Mouse (Mus musculus) stomach, embryonic 15.5 days (tissue): ENCODE data around the gene Vps35l. TPM values are rescaled to one million over a fixed set of nuclear protein-coding genes. Genes with fewer than 3 reads are reported as not detected.
A peak's percentile ranks its signal among the peaks of the same experiment; 100 is the strongest.

Experiments used
- ATAC-seq: fragments of 200-750 bp; cut with Nextera tagmentation; 2 replicates; pipeline ENCODE4 v1.8.0; 2017; ENCODE audit warnings: low read depth, moderate number of reproducible peaks, moderate TSS enrichment; ENCODE audit not compliant: insufficient read depth, low FRiP score
- H3K27ac ChIP-seq: fragments of 300-500 bp; sonication (generic); 2 replicates; pipeline ENCODE4 v1.5.1; 2015; ENCODE audit warnings: mild to moderate bottlenecking, inconsistent platforms
- H3K27me3 ChIP-seq: fragments of 300-500 bp; sonication (generic); replicated peaks from 2 replicates; pipeline ENCODE4 v1.6.1; 2015; ENCODE audit warnings: inconsistent platforms
- H3K36me3 ChIP-seq: fragments of 300-500 bp; sonication (generic); 2 replicates; pipeline ENCODE4 v1.6.1; 2015; ENCODE audit warnings: inconsistent platforms
- H3K4me1 ChIP-seq: fragments of 300-500 bp; sonication (generic); 2 replicates; pipeline ENCODE4 v1.6.1; 2015; ENCODE audit warnings: inconsistent platforms
- H3K4me2 ChIP-seq: fragments of 300-500 bp; sonication (generic); 2 replicates; pipeline ENCODE4 v1.6.1; 2015; ENCODE audit warnings: mild to moderate bottlenecking, inconsistent platforms
- H3K4me3 ChIP-seq: fragments of 300-500 bp; sonication (generic); replicated peaks from 2 replicates; pipeline ENCODE4 v1.5.1; 2015; ENCODE audit warnings: inconsistent platforms
- H3K9ac ChIP-seq: fragments of 300-500 bp; sonication (generic); 2 replicates; pipeline ENCODE4 v1.6.1; 2015; ENCODE audit warnings: inconsistent platforms
- H3K9me3 ChIP-seq: fragments of 300-500 bp; sonication (generic); 2 replicates; pipeline ENCODE4 v1.6.1; 2016; ENCODE audit warnings: inconsistent platforms
- WGBS: fragments of 180-500 bp; shearing (Covaris S2); methylation state at CpG from one replicate; pipeline ENCODE4 v1.1.7; 2015; 5-methylcytosine and 5-hydroxymethylcytosine counted together
- polyA plus RNA-seq: library from polyadenylated mRNA; unstranded; fragments of >200 nt; fragmentation: Nextera tagmentation; extraction: Ambion mirVana; gene quantifications from 2 replicates; pipeline ENCODE4 v1.2.1, GENCODE M21; 2015

The Vps35l gene
- polyA plus RNA-seq, result 52.7 and 64.5 TPM in 2 replicates

DNA sequence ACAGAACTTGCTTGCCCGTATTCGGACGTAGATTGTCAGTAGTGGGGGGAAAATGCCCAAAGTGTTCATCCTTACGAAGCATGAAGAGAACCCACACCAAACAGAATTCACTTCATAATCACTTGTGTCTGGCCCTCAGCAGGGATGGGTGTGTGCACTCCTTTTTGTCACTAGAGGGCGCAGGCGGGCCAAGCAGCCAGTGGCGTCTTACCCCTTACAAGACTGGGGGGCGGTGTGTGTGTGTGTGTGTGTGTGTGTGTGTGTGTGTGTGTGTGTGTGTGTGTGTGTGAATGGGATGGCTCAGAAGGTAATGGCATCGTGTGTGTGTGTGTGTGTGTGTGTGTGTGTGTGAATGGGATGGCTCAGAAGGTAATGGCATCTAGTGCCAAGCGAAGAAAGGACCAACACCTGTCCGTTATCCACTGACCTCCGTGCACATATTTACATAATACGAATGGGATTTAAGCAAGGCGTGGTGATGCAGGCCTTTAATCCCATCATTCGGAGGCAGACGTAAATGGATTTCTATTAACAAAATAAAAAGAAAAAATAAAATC is at the start of gene Vps35l:
Gene Vps35l, plus strand, starts transcription at position 252 of the 557 bp plus-strand sequence.
- peak within 1 kb of the TSS; percentile 65; the same call in 1 of the 2 replicates for H3K27ac ChIP-seq
- 4% methylated on average over 15 of the region's 16 CpGs for WGBS

DNA sequence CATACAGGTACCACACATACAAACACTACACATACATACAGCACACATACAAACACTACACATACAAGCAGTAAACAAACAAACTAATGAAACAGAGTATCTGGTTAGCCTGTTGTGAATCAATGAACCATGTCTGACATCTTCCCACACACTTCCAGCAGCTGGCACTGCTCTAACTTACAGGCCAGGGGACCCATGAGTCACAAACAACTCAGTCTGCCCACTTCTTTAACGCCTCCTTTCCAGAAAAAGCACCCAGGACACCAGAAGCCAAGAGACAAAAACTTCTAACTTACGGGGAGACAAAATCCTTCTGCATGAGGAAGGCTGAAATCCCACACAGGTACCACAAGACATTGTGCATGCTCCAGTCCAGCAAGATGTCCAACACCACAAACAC is 48.7 kb upstream of the Vps35l start:
- Histone ChIP-seq H3K9me3 (no peaks in the 10 kb centered on the region), H3K27me3 (no peaks in the 10 kb centered on the region), H3K4me2 (no peak overlapping the region), H3K4me3 (no peak overlapping the region), H3K4me1 (no peaks in the 10 kb centered on the region), H3K27ac (no peak overlapping the region), H3K36me3 (peaks cover 38% of the 10 kb centered on the region), H3K9ac (no peak overlapping the region)
- 97% methylated on average over 2 of the region's 2 CpGs for WGBS
- no peak for ATAC-seq

More for the DNA sequence above, at the start of gene Vps35l:
- no peaks in the 10 kb centered on the region for H3K27me3 ChIP-seq
- H3K4me3 ChIP-seq, result peak within 1 kb of the TSS; percentile 66
- H3K9me3 ChIP-seq, result no peaks in the 10 kb centered on the region
- ATAC-seq, result peak; percentile 82
- H3K36me3 ChIP-seq, result 0 out of 2 replicates have a peak, but pooled peaks cover 4% of the 10 kb centered on the region
- peak within 1 kb of the TSS; percentile 64 for H3K4me2 ChIP-seq
- peak within 1 kb of the TSS; percentile 38; the same call in 1 of the 2 replicates for H3K9ac ChIP-seq
- peaks cover 9% of the 10 kb centered on the region; the same call in 1 of the 2 replicates for H3K4me1 ChIP-seq

DNA sequence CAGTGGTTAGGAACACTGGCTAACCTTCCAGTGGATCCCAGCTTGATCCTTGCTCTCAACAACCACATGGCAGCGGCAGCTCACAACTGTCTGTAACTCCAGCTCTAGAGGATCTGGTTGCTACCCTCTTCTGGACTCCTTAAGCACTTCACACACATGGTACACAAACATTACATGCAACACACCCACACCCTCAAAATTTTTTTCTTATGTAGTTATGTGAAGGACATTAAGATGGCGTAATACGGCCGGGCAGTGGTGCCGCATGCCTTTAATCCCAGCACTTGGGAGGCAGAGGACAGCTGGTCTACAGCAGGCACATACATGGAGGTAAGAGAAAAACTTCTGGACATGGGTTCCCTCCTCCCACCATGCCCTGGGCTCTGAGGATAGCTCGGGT is 43.9 kb upstream of the Vps35l start:
- 92% methylated on average over 6 of the region's 6 CpGs for WGBS
- peaks cover 25% of the 10 kb centered on the region; the same call in 1 of the 2 replicates for H3K36me3 ChIP-seq
- no peak for ATAC-seq

DNA sequence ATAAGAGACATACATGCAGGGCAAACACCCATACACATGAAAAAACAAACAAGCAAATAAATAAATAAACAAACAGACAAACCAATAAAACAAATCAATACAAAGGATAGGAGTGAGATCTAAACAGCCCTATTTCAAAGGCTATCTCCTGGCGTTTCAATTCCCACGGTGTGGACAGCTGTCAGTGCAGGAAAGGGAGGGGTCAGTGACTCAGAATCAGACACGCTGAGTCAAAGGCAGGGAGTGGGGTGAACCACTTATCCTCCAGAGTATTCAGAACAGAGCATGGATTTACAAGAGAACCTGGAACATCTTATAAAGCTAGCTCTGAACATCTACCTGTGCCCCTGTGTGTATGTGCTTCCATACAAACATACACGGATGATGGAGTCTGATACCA is 42.9 kb upstream of the Vps35l start:
- H3K9me3 ChIP-seq, result no peaks in the 10 kb centered on the region
- 73% methylated on average over 4 of the region's 4 CpGs for WGBS
- H3K36me3 ChIP-seq, result peaks cover 25% of the 10 kb centered on the region; the same call in 1 of the 2 replicates
- no peak overlapping the region for H3K27ac ChIP-seq
- no peak overlapping the region for H3K4me3 ChIP-seq
- no peaks in the 10 kb centered on the region for H3K4me1 ChIP-seq
- no peak overlapping the region for H3K4me2 ChIP-seq
- no peaks in the 10 kb centered on the region for H3K27me3 ChIP-seq
- no peak for ATAC-seq
- H3K9ac ChIP-seq, result no peak overlapping the region

More for the DNA sequence above, 43.9 kb upstream of the Vps35l start:
- no peak overlapping the region for H3K9ac ChIP-seq
- H3K27ac ChIP-seq, result no peak overlapping the region
- no peak overlapping the region for H3K4me3 ChIP-seq
- no peaks in the 10 kb centered on the region for H3K4me1 ChIP-seq
- no peak overlapping the region for H3K4me2 ChIP-seq
- no peaks in the 10 kb centered on the region for H3K27me3 ChIP-seq
- no peaks in the 10 kb centered on the region for H3K9me3 ChIP-seq

DNA sequence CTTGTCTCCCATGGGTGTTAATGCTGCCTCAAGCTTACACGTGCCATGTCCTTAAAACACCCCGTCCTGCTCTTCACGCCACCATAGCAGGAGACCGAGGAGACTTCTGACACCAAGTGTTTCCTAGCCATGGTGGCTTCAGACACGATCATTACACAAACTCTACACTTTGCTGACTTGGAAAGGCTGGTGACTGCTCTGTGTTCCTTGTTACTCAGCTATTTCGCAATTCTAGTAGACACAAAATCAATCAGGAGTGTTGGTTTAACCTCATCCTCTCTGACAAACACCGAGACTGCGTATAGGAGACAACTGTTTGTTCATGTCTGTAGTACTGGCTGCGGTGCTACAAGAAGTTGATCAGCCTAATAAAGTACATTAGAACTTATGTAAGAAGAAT is 41.1 kb upstream of the Vps35l start:
- H3K4me2 ChIP-seq, result no peak overlapping the region
- WGBS, result 75% methylated on average over 9 of the region's 9 CpGs
- no peak overlapping the region for H3K9ac ChIP-seq
- no peak overlapping the region for H3K4me3 ChIP-seq
- H3K27me3 ChIP-seq, result no peaks in the 10 kb centered on the region
- H3K27ac ChIP-seq, result no peak overlapping the region
- H3K36me3 ChIP-seq, result peaks cover 22% of the 10 kb centered on the region; the same call in 1 of the 2 replicates
- ATAC-seq, result no peak
- 0 out of 2 replicates have a peak, but pooled peaks cover 6% of the 10 kb centered on the region for H3K4me1 ChIP-seq
- H3K9me3 ChIP-seq, result no peaks in the 10 kb centered on the region

DNA sequence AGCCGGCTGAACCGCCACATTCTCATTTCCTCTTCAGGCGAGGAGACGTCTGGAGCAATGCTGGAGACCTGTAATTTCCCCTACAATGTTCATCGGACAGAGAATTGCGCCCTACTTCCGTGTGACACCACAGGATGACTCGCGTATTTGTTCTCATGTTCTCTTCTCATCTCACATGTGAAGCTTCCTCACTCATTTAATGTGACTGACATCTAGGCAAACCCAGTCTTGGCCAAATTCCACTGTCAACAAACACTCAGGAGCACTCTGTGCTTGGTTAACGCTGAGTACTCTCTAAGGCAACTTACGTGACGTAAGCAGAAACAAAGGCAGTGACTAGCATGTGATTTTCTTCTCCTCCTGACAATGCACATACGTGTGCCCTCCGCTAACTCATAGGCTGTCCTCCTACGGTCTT is 36.9 kb upstream of the Vps35l start:
- Histone ChIP-seq H3K4me2 (peak overlapping the region; percentile 76), H3K4me1 (peaks cover 16% of the 10 kb centered on the region; the same call in 1 of the 2 replicates), H3K36me3 (no peaks in the 10 kb centered on the region), H3K9me3 (no peaks in the 10 kb centered on the region), H3K27me3 (no peaks in the 10 kb centered on the region), H3K4me3 (no peak overlapping the region), H3K27ac (no peak overlapping the region), H3K9ac (no peak overlapping the region)
- WGBS, result 82% methylated on average over 15 of the region's 15 CpGs
- ATAC-seq, result no peak

DNA sequence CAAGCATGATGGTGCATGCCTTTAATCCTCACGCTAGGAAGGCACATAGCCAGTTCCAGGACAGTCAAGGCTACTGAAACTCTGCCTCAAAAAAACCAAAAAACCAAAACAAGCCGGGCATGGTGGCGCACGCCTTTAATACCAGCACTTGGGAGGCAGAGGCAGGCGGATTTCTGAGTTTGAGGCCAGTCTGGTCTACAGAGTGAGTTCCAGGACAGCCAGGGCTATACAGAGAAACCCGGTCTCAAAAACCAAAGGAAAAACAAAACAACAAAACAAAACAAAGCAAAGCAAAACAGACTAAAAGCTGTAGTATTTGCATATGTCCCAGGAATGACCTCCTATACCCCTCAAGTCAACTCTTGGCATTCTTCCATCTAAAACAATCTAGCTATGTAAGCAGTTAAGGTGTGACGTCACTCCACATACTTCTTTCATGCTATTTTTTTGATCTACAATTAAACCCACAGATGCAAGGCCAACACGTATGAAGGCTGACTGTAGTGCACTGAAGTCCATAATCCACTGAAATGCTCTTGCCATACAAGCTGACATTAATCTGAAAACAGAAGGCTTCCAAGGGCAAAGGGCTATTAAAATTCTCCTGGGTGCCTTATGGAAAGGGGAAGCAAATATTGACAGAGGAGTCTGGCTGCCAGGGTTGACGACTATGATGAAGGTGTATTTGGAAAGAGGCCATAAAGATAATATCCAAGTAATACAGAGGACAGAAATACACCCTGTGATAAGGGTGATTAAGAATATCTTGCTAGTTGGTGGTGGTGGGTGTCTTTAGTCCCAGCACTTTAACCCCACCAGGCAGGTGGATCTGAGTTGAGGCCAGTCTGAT is 35.8 kb upstream of the Vps35l start:
- H3K9me3 ChIP-seq, result no peaks in the 10 kb centered on the region
- H3K36me3 ChIP-seq, result no peaks in the 10 kb centered on the region
- 0 out of 2 replicates have a peak overlapping the region, but pooled peaks have one; percentile 86 for H3K27ac ChIP-seq
- H3K9ac ChIP-seq, result no peak overlapping the region; the same call in 1 of the 2 replicates
- peak; percentile 29; the same call in 1 of the 2 replicates for ATAC-seq
- H3K4me2 ChIP-seq, result peak overlapping the region; percentile 76
- peaks cover 16% of the 10 kb centered on the region; the same call in 1 of the 2 replicates for H3K4me1 ChIP-seq
- peak overlapping the region; percentile 82 for H3K4me3 ChIP-seq
- 74% methylated on average over 9 of the region's 9 CpGs for WGBS
- H3K27me3 ChIP-seq, result no peaks in the 10 kb centered on the region

DNA sequence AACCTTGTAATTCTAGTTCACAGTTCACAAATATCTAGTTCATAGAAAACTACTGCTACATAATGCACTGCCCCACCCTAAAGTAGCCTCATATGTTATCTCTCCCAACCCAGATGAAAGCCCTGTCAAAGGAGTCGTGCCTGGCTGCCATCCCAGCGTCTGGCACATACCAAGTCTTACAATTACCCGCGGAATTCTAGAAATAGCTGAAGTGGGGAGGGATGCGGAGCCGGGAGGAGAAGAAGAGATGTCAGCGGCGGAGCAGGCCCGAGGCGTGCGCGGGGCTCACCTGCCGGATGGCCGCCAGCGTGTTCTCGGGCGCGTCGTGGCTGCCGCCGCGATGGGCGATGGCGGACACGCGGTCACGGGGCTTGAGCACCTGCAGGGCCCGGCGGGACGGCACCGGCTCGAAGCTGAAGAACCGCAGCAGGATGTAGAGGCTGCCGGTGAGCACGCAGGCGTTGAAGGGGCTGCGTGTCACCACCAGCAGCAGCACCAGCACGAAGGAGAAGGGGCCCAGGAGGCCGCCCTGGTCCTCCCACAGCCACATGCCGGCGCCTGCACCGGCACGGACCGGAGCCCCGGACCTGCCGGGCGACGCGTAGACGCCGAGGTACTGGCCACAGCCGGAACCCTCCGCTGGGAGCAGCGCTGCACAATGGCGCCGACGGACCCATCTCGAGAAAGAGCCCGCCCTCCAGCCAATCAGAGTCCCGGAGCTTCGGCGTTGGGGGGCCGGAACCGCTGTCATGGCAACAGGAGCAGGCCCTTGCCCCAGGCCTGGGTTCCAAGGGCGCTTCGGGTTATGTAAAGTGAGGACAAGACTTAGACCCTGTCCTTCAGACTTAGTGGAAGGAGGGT is 34.7 kb upstream of the Vps35l start, which contains the start of gene Gde1:
Gene Gde1, minus strand, starts transcription at position 678 of the 861 bp plus-strand sequence.
- Histone ChIP-seq H3K27me3 (no peaks in the 10 kb centered on the region), H3K36me3 (no peaks in the 10 kb centered on the region), H3K4me1 (peaks cover 16% of the 10 kb centered on the region; the same call in 1 of the 2 replicates), H3K27ac (peak within 1 kb of the TSS; percentile 86), H3K9me3 (no peaks in the 10 kb centered on the region), H3K9ac (peak within 1 kb of the TSS; percentile 84), H3K4me3 (peak within 1 kb of the TSS; percentile 82), H3K4me2 (peak within 1 kb of the TSS; percentile 76)
- WGBS, result under 1% methylated on average over 66 of the region's 66 CpGs
- peak; percentile 86 for ATAC-seq

DNA sequence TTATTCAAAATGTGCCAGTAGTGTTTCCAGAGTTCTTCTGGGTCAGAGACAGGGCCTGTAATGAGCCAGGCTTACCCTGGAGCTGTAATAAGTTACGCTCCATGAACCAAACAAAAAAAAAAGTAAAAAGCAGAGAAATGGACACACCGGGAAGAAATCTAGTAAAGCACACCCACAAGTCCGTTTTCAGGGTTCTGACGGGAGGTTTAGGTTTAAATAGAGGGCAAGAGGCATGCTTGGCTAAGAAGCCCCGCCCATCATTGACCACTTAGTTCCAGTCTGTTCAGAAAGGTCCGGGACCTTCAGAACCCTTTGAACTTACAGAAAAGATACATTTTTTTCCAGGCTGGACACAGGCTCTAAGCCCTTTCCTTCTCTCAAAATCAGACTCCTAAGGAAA is 34.0 kb upstream of the Vps35l start:
- 0 out of 2 replicates have a peak overlapping the region, but pooled peaks have one; percentile 86 for H3K27ac ChIP-seq
- no peak overlapping the region for H3K9ac ChIP-seq
- peak overlapping the region; percentile 82 for H3K4me3 ChIP-seq

DNA sequence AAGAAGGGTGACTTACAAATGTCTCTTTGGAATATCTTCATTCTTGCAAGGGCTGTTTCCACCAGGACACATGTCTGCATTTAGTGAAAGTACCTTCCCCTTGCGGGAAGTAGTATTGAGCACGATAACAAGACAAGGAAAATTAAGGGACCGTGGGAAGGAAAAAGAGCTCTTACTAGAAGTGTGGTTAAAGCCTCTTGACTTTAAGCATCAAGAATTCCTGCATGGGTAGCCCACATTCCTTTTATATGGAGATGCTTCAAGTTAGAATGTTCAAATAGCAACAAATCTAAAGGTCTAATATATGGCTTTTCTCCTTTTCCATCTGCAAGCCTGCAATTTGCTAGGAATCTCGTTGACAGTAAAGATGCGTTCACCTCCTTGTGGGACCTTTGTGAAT is 33.5 kb upstream of the Vps35l start:
- Histone ChIP-seq H3K9ac (no peak overlapping the region), H3K4me1 (peaks cover 16% of the 10 kb centered on the region; the same call in 1 of the 2 replicates), H3K27ac (no peak overlapping the region), H3K36me3 (no peaks in the 10 kb centered on the region), H3K4me3 (no peak overlapping the region), H3K27me3 (no peaks in the 10 kb centered on the region), H3K4me2 (no peak overlapping the region), H3K9me3 (no peaks in the 10 kb centered on the region)
- ATAC-seq, result no peak
- whole genome bisulfite sequencing, result 92% methylated on average over 5 of the region's 5 CpGs

More for the DNA sequence above, 34.0 kb upstream of the Vps35l start:
- no peak for ATAC-seq
- Histone ChIP-seq H3K4me2 (peak overlapping the region; percentile 76), H3K36me3 (no peaks in the 10 kb centered on the region), H3K4me1 (peaks cover 16% of the 10 kb centered on the region; the same call in 1 of the 2 replicates), H3K27me3 (no peaks in the 10 kb centered on the region), H3K9me3 (no peaks in the 10 kb centered on the region)
- WGBS, result 27% methylated on average over 6 of the region's 6 CpGs

DNA sequence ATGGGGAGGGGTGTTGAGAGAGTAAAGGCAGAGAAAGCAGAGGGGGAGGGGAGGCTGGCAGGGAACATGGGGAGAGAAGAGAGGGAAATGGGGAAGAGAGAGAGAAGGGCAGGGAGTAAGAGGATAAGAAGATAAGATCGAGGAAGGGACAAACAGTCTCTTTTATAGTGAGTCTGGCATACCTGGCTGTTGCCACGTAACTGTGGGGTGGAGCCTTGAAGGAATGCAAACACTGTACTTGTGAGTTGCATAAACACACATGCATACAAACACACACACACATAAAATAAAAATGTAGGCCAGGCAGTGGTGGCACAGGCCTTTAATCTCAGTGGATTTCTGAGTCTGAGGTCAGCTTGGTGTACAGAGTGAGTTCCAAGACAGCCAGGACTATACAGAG is 32.8 kb upstream of the Vps35l start:
- no peak overlapping the region for H3K4me2 ChIP-seq
- peaks cover 16% of the 10 kb centered on the region; the same call in 1 of the 2 replicates for H3K4me1 ChIP-seq
- H3K27me3 ChIP-seq, result no peaks in the 10 kb centered on the region
- no peaks in the 10 kb centered on the region for H3K9me3 ChIP-seq
- H3K4me3 ChIP-seq, result no peak overlapping the region
- 59% methylated on average over 2 of the region's 2 CpGs for WGBS
- H3K36me3 ChIP-seq, result no peaks in the 10 kb centered on the region
- ATAC-seq, result no peak
- H3K27ac ChIP-seq, result no peak overlapping the region
- no peak overlapping the region for H3K9ac ChIP-seq
